8 mouse cellular contexts compared by ENCODE assay signal in the genomic region with DNA sequence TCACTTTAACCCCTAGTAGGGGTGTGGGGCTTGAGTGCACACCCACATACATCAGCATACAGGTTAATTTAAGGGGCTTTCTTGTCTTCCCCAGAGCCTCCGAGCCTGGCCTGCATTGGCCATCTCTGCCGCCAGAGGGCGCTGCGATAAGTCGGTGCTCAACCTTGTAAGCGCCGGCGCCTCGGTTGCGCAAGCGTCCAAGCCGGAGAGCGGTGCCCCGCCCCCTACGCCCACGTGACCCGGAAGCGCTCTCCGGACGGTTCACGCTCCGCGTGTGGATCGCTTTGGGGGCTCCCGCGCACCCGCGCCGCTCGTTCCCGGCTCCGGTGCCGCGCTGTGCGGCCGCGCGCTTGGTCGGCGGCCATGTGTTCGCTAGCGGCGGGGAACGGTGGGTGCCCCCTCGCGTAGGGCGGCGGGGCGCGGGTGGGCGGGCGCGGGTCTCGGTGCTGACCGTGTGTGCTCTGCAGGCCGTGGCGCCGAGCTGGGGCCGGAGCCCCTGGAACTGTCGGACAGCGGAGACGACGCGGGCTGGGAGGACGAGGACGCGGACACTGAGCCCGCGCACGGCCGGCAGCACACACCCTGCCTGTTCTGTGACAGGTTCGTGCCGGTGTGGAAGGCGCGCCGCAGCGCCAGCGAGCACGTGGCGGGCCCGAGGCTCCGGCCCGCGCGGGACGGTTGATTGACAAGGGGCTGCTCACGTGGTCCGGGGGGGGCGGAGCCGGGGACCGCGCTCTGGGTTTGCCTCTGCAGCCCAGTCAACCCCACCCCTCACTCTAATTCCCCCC. TPM values are rescaled to one million over a fixed set of nuclear protein-coding genes. Genes with fewer than 3 reads are reported as not detected.
DNase-seq lines count a peak whose midpoint lies in the region; ATAC-seq and TF ChIP-seq lines count a peak whose summit lies in the region.

Gene Prmt3, plus strand, starts transcription at position 233 of the 788 bp plus-strand sequence.

- TF ChIP-seq POLR2A in MEL (IDR thresholded peaks at IDR 0.05; ENCODE audit: control insufficient read depth in 1 of 2, insufficient read depth in 1 of 2, low read depth in 1 of 2, low read length in 2 of 2, poor library complexity in 1 of 2) = peak; percentile 58 to 60; a peak in 3 of 4 replicates
- TF ChIP-seq POLR2A in cerebellum, adult 2 months (IDR thresholded peaks at IDR 0.05; ENCODE audit: borderline replicate concordance, insufficient read depth, low read length) = no peak; the same call in 1 of the 2 replicates

- ATAC-seq in lung, postnatal 0 days = peak; percentile 98

- H3K4me2 ChIP-seq in lung, postnatal 0 days (replicated peaks; ENCODE audit: low read depth, low read length) = peak within 1 kb of the TSS; percentile 94

- under 1% methylated on average over 89 of the region's 92 CpGs for WGBS in cerebellum, adult 2 months
- WGBS in hindbrain, embryonic 10.5 days = under 1% methylated on average over 90 of the region's 92 CpGs
- under 1% methylated on average over 52 of the region's 92 CpGs for WGBS in lung, postnatal 0 days

- H3K27me3 ChIP-seq in MEL (ENCODE audit: control insufficient read depth in 1 of 2, insufficient read depth in 2 of 2, low read length in 2 of 2) = no peaks in the 10 kb centered on the region
- H3K27me3 ChIP-seq in cerebellum, adult 2 months (ENCODE audit: control insufficient read depth, insufficient read depth, low read length) = no peaks in the 10 kb centered on the region
- H3K27me3 ChIP-seq in hindbrain, embryonic 10.5 days (ENCODE audit: insufficient read depth, poor library complexity, severe bottlenecking) = peaks cover 5% of the 10 kb centered on the region
- H3K27me3 ChIP-seq in lung, postnatal 0 days (replicated peaks; ENCODE audit: insufficient read depth, low read length) = no peaks in the 10 kb centered on the region

- peak within 1 kb of the TSS; percentile 81 for H3K27ac ChIP-seq in MEL (ENCODE audit: control insufficient read depth, low read depth, low read length)
- H3K27ac ChIP-seq in cerebellum, adult 2 months (ENCODE audit: insufficient read depth, low read length) = no peak within 1 kb of the TSS
- peak within 1 kb of the TSS; percentile 94 for H3K27ac ChIP-seq in hindbrain, embryonic 10.5 days
- no peak within 1 kb of the TSS; the same call in 1 of the 2 replicates for H3K27ac ChIP-seq in lung, postnatal 0 days (ENCODE audit: low read length)

- DNase-seq in MEL (ENCODE audit: low read depth, low spot score) = peak; percentile 97
- peak; percentile 96 to 97 for DNase-seq in cerebellum, adult 2 months
- DNase-seq in forelimb bud, embryonic 11.5 days (ENCODE audit: low read depth, low spot score) = peak; percentile 97
- peak; percentile 98 for DNase-seq in hindbrain, embryonic 10.5 days (ENCODE audit: low spot score)
- DNase-seq in layer of hippocampus, adult 9-11 months = peak; percentile 97
- peak; percentile 96 for DNase-seq in lung, postnatal 0 days (ENCODE audit: low spot score)
- peak; percentile 98 for DNase-seq in ovary, postnatal 14 days (ENCODE audit: low spot score)
- peak; percentile 100 for DNase-seq in thymus, postnatal 14 days

- H3K36me3 ChIP-seq in MEL (ENCODE audit: control insufficient read depth in 1 of 2, insufficient read depth in 2 of 2, low read length in 2 of 2) = peaks cover 12 to 30% of the 10 kb centered on the region in 2 experiments
- peaks cover 28% of the 10 kb centered on the region for H3K36me3 ChIP-seq in hindbrain, embryonic 10.5 days
- no peaks in the 10 kb centered on the region for H3K36me3 ChIP-seq in lung, postnatal 0 days (ENCODE audit: insufficient read depth, low read length)

- H3K9ac ChIP-seq in MEL (ENCODE audit: control insufficient read depth, low read depth, low read length, poor library complexity, severe bottlenecking) = peak within 1 kb of the TSS; percentile 97
- H3K9ac ChIP-seq in lung, postnatal 0 days (replicated peaks; ENCODE audit: low read depth) = 0 out of 2 replicates have a peak within 1 kb of the TSS, but pooled peaks have one; percentile 29

- peak within 1 kb of the TSS; percentile 50 to 69; a peak in 3 of 4 replicates for H3K4me3 ChIP-seq in MEL (ENCODE audit: control insufficient read depth in 1 of 2, insufficient read depth in 1 of 2, low read depth in 2 of 2, low read length in 2 of 2)
- peak within 1 kb of the TSS; percentile 68 for H3K4me3 ChIP-seq in cerebellum, adult 2 months (replicated peaks; ENCODE audit: insufficient read depth, low read depth, low read length)
- peak within 1 kb of the TSS; percentile 73 for H3K4me3 ChIP-seq in hindbrain, embryonic 10.5 days
- H3K4me3 ChIP-seq in lung, postnatal 0 days (ENCODE audit: low read depth, low read length) = peak within 1 kb of the TSS; percentile 65

- H3K4me1 ChIP-seq in MEL (ENCODE audit: control insufficient read depth in 1 of 2, insufficient read depth in 2 of 2, low read length in 2 of 2) = peaks cover 13 to 34% of the 10 kb centered on the region in 2 experiments
- H3K4me1 ChIP-seq in cerebellum, adult 2 months (ENCODE audit: control insufficient read depth, insufficient read depth, low read length) = no peaks in the 10 kb centered on the region
- H3K4me1 ChIP-seq in hindbrain, embryonic 10.5 days (replicated peaks) = peaks cover 21% of the 10 kb centered on the region
- peaks cover 8% of the 10 kb centered on the region; the same call in 1 of the 2 replicates for H3K4me1 ChIP-seq in lung, postnatal 0 days (ENCODE audit: insufficient read depth, low read depth, low read length)

- no peaks in the 10 kb centered on the region for H3K9me3 ChIP-seq in MEL (replicated peaks; ENCODE audit: insufficient read depth, low read length)
- no peaks in the 10 kb centered on the region for H3K9me3 ChIP-seq in hindbrain, embryonic 10.5 days
- H3K9me3 ChIP-seq in lung, postnatal 0 days (ENCODE audit: low read length) = no peaks in the 10 kb centered on the region

- TF ChIP-seq EP300 in MEL (IDR thresholded peaks at IDR 0.05; ENCODE audit: low read depth in 1 of 2, low read length in 2 of 2) = no peak
- no peak for TF ChIP-seq EP300 in lung, postnatal 0 days (IDR thresholded peaks at IDR 0.05)

- peak; percentile 10 for TF ChIP-seq RAD21 in MEL (IDR thresholded peaks at IDR 0.05; ENCODE audit: low read depth, low read length)

- H3K79me2 ChIP-seq in MEL (ENCODE audit: control insufficient read depth, insufficient read depth, low read length, poor library complexity) = peaks cover 14% of the 10 kb centered on the region

- peak; percentile 73 to 87 (median 78) for TF ChIP-seq CTCF in MEL (IDR thresholded peaks at IDR 0.05 in 2 of 3, conservative IDR thresholded peaks at IDR 0.05 in 1 of 3; ENCODE audit: control insufficient read depth in 1 of 3, insufficient read depth in 1 of 3, low read depth in 2 of 3, low read length in 3 of 3, poor library complexity in 1 of 3, severe bottlenecking in 1 of 3)
- peak; percentile 86 for TF ChIP-seq CTCF in cerebellum, adult 2 months (IDR thresholded peaks at IDR 0.05; ENCODE audit: borderline replicate concordance, insufficient read depth, low read depth, low read length)
- TF ChIP-seq CTCF in lung, postnatal 0 days (IDR thresholded peaks at IDR 0.05) = peak; percentile 97

TF ChIP-seq in MEL, 35 proteins besides CTCF, POLR2A, EP300 and RAD21 (continues in another document):
- TF ChIP-seq USF2 (IDR thresholded peaks at IDR 0.05; ENCODE audit: borderline replicate concordance in 1 of 2, insufficient read depth in 1 of 2, low read depth in 1 of 2, low read length in 2 of 2) = peak; percentile 25 to 90; a peak in 2 of 4 replicates
- peak; percentile 32; the same call in 1 of the 2 replicates for TF ChIP-seq ZMIZ1 (IDR thresholded peaks at IDR 0.05; ENCODE audit: low read depth, low read length)
- TF ChIP-seq MYB (IDR thresholded peaks at IDR 0.05; ENCODE audit: low read depth, low read length) = no peak
- TF ChIP-seq SIN3A (IDR thresholded peaks at IDR 0.05; ENCODE audit: low read length) = peak; percentile 73
- no peak for TF ChIP-seq ZKSCAN1 (IDR thresholded peaks at IDR 0.05; ENCODE audit: low read depth, low read length)
- peak; percentile 50; the same call in 1 of the 2 replicates for TF ChIP-seq KAT2A (conservative IDR thresholded peaks at IDR 0.05; ENCODE audit: low read depth, low read length)
- TF ChIP-seq CHD1 (IDR thresholded peaks at IDR 0.05; ENCODE audit: low read depth, low read length) = no peak
- peak; percentile 94 for TF ChIP-seq MAX (IDR thresholded peaks at IDR 0.05; ENCODE audit: low read length)
- 0 out of 2 replicates have a peak, but pooled peaks have one; percentile 21 for TF ChIP-seq TBP (IDR thresholded peaks at IDR 0.05; ENCODE audit: low read depth, low read length)
- TF ChIP-seq NRF1 (IDR thresholded peaks at IDR 0.05; ENCODE audit: insufficient read depth, low read depth, low read length, poor library complexity, severe bottlenecking) = peak; percentile 79
- 0 out of 2 replicates have a peak, but pooled peaks have one; percentile 44 for TF ChIP-seq GABPA (IDR thresholded peaks at IDR 0.05; ENCODE audit: low read depth, low read length)
- no peak for TF ChIP-seq MEF2A (IDR thresholded peaks at IDR 0.05; ENCODE audit: extremely low read depth, insufficient replicate concordance, low read depth, low read length, poor library complexity, severe bottlenecking)
- TF ChIP-seq ZC3H11A (IDR thresholded peaks at IDR 0.05; ENCODE audit: low read depth, low read length) = no peak
- TF ChIP-seq POLR2AphosphoS2 (IDR thresholded peaks at IDR 0.05; ENCODE audit: low read length) = peak; percentile 69
- peak; percentile 70; the same call in 1 of the 2 replicates for TF ChIP-seq BHLHE40 (IDR thresholded peaks at IDR 0.05; ENCODE audit: borderline replicate concordance, low read depth, low read length)
- TF ChIP-seq MAZ (IDR thresholded peaks at IDR 0.05; ENCODE audit: low read depth, low read length) = peak; percentile 61; the same call in 1 of the 2 replicates
- no peak for TF ChIP-seq JUND (IDR thresholded peaks at IDR 0.05; ENCODE audit: low read depth, low read length)
- TF ChIP-seq HCFC1 (IDR thresholded peaks at IDR 0.05; ENCODE audit: low read depth, low read length) = peak; percentile 84
- no peak for TF ChIP-seq TAL1 (IDR thresholded peaks at IDR 0.05; ENCODE audit: low read length)
- TF ChIP-seq SMC3 (IDR thresholded peaks at IDR 0.05; ENCODE audit: low read depth, low read length) = peak; percentile 51
- peak; percentile 90 for TF ChIP-seq MYC (IDR thresholded peaks at IDR 0.05; ENCODE audit: low read depth, low read length)
- TF ChIP-seq USF1 (IDR thresholded peaks at IDR 0.05; ENCODE audit: low read depth, low read length) = peak; percentile 96
- no peak for TF ChIP-seq POLR2AphosphoS5 (IDR thresholded peaks at IDR 0.05; ENCODE audit: borderline replicate concordance, low read depth, low read length)

RNA-seq across cellular contexts. Expression of gene Prmt3, which starts in this region (rescaled TPM):
- total RNA-seq in MEL (2012; rRNA removed) = 72.6 and 73.9 TPM in 2 replicates
- polyA plus RNA-seq in MEL (2012; ENCODE audit: insufficient read depth in 1 of 2, insufficient read length in 2 of 2, low read depth in 1 of 2, low replicate concordance in 2 of 2, missing spikeins in 1 of 2) = 10 to 100 TPM; 62.5 to 63.7 TPM
- polyA plus RNA-seq in cerebellum, adult 2 months (2012; rRNA removed) = 28.1 and 31.1 TPM in 2 replicates
- 49.7 and 65.0 TPM in 2 replicates for polyA plus RNA-seq in hindbrain, embryonic 10.5 days (2016; fragmentation: Nextera tagmentation; extraction: Ambion mirVana)
- polyA plus RNA-seq in lung, postnatal 0 days (2015; fragmentation: Nextera tagmentation; extraction: Ambion mirVana) = 15.9 and 17.1 TPM in 2 replicates

Comparison
In these comparisons a context has a peak if more than half of its experiments do, and no peak if none do; other contexts are left out.
1. H3K27ac ChIP-seq: peak in MEL (single experiment) and hindbrain, embryonic 10.5 days (single experiment); none in cerebellum, adult 2 months (single experiment) and lung, postnatal 0 days (single experiment).
2. Peak in every context shown above with its lines, with median percentiles within 50 percentile points of each other: DNase-seq, H3K4me3 ChIP-seq and CTCF ChIP-seq.